Mouse (Mus musculus) embryonic stem cell, embryonic (primary cell): Measurements from ENCODE around the gene Slc25a42.

ENCODE experiments used
- CTCF ChIA-PET, 4 experiments: fragments of 300-600 bp in 2 of 4; fragments of 350-600 bp in 2 of 4; sonication (Branson Sonifier 250); formaldehyde crosslinking; loops; one replicate each; lab custom pipeline; 2022; ENCODE audit warnings: inconsistent platforms in 2 of 4; lab: Charles Lee
- POLR2A ChIA-PET, 4 experiments: fragments of 300-600 bp in 2 of 4; fragments of 350-600 bp in 2 of 4; sonication (Branson Sonifier 250); formaldehyde crosslinking; loops; one replicate each; lab custom pipeline; 2022; ENCODE audit warnings: antibody characterized with exemption in 4 of 4, inconsistent platforms in 1 of 4; lab: Charles Lee

Slc25a42 gene

DNA sequence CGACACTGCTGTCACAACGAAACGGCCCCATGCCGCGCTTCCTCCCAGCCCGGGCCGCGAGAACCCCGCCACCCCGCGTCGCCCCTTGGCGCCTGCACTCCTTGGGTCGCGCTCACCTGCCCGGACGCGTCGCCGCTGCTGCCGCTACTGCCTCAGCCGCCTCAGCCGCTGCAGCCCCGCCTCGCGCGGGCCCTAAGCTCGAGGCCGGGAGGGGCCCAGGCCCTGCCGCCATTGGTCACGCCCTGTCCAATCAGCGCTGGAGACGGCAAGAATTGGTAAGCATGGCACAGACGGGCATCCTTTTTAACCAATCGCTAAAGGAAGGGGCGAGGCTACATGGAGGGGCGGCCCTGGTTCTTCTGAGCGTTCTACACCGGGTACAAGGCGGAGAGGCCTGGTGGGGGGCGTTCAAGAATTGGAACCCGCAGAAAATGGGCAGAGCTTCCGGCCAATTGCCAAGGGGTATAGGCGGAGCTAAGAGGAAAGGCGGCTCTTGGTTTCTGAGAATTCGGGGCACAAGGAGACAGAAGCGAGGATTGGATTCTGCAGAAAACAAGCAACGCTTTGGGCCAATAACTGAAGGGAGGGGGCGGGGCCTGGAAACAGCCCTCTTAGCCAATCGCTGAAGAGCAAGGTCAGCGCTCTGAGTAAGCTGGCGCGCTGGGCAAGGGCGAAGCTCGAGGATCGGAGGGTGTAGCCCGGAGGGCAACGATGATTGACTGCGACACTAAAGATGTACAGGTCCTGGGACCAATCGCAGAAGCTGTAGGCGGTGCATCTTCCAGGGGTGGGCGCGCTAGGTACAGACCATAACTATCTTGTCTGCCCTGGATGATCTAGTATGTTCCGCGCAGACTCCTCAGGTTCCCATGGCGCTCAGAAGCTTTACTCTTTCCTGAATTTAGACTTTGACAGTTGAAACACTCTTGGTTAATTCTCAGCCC is at the start of gene Slc25a42:
Gene Slc25a42, minus strand, starts transcription at position 194 of the 944 bp plus-strand sequence.
- ChIA-PET CTCF (interaction anchor here in 3 of 4 experiments (0.5 to 2.6 kb wide), 19 partner anchors 9 to 652 kb away, joined by 3 to 21 read pairs (median 4); partner anchors contain the start of genes Tmem161a (in 1 of the 3) and Zfp868 (in 1 of the 3)), POLR2A (interaction anchor here (0.5 to 3.2 kb wide), 151 partner anchors 8 to 685 kb away, joined by 3 to 24 read pairs (median 4); partner anchors contain the start of genes Nr2c2ap (in 3 of the 4), Borcs8 (in 2 of the 4), Gatad2a (in 2 of the 4) and Jund (in 2 of the 4))

DNA sequence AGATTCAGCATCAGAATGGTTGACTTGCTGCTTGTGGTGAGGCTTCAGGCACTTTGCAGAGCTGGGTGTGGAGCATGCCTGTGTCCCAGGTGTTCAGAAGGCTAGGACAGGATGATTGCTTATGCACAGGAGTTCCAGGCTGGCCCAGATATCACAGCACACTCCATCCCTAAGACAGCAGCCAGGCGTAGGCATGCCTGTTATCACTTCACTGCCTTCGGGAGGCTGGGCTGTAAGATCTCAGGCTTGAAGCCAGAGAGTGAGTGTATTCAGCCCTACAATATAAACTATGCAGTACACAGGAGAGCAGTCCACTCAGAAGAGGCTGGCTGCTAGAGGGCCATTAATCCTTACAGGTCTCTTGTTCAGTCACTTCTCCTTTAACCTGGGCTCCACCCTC is 46.9 kb upstream of the Slc25a42 start:
- CTCF ChIA-PET: interaction anchor here in 1 of 4 experiments (0.8 to 2.1 kb wide), 3 partner anchors 10 to 72 kb away, joined by 3 to 7 read pairs (median 4); no protein-coding TSS in a partner anchor
- POLR2A ChIA-PET: interaction anchor here in 3 of 4 experiments (0.7 to 2.8 kb wide), 8 partner anchors 10 to 93 kb away, joined by 3 to 9 read pairs (median 4); no protein-coding TSS in a partner anchor

- POLR2A ChIA-PET: interaction anchor here in 3 of 4 experiments (0.5 to 2.8 kb wide), 11 partner anchors 8 to 512 kb away, joined by 3 to 9 read pairs (median 3); no protein-coding TSS in a partner anchor
- CTCF ChIA-PET: interaction anchor here in 2 of 4 experiments (0.5 to 2.1 kb wide), 6 partner anchors 11 to 1050 kb away, joined by 3 to 7 read pairs (median 4); partner anchors contain the start of gene Zfp930 (in 1 of the 2)
Measured at GRCm38 (mm10) chr8:70258600-70258999, 46.5 kb upstream of the Slc25a42 start.

GRCm38 (mm10) chr8:70257456-70257855 is 45.4 kb upstream of the Slc25a42 start:
- ChIA-PET CTCF (interaction anchor here in 2 of 4 experiments (0.6 to 2.1 kb wide), 4 partner anchors 12 to 262 kb away, joined by 3 to 7 read pairs (median 3); no protein-coding TSS in a partner anchor), POLR2A (interaction anchor here in 2 of 4 experiments (0.9 to 2.8 kb wide), 12 partner anchors 9 to 45 kb away, joined by 3 to 9 read pairs (median 4); no protein-coding TSS in a partner anchor)

- ChIA-PET CTCF (interaction anchor here in 1 of 4 experiments (1.0 to 1.4 kb wide), 3 partner anchors 13 to 54 kb away, joined by 3 read pairs; no protein-coding TSS in a partner anchor), POLR2A (interaction anchor here in 1 of 4 experiments (0.6 to 1.7 kb wide), 3 partner anchors 12 to 276 kb away, joined by 4 to 5 read pairs (median 4); no protein-coding TSS in a partner anchor)
Measured at GRCm38 (mm10) chr8:70254628-70255027, 42.5 kb upstream of the Slc25a42 start.

- ChIA-PET CTCF (no interaction called here), POLR2A (interaction anchor here in 3 of 4 experiments (0.6 to 1.5 kb wide), 5 partner anchors 10 to 84 kb away, joined by 3 to 10 read pairs (median 3); no protein-coding TSS in a partner anchor)
Measured at GRCm38 (mm10) chr8:70247841-70248240, 35.7 kb upstream of the Slc25a42 start.

DNA sequence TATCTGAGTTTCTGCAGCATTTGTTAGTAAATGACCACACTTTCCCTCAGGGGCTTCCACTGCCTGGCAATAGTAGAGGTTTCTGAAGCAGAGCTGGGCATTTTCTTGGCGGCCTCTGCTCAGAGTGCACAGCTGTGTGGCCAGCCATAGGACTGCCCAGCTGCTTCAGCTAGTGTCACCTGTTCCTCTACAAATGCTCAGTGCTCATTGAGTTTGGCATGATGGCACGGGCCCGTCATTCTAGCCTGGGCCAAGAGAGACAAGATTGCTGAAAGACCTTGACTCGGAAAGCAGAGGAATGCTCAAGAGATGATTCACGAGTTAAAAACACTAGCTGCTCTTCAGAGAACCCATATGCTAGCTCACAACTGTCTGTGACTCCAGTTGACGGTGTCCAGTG is 34.5 kb upstream of the Slc25a42 start:
- CTCF ChIA-PET: no interaction called here

DNA sequence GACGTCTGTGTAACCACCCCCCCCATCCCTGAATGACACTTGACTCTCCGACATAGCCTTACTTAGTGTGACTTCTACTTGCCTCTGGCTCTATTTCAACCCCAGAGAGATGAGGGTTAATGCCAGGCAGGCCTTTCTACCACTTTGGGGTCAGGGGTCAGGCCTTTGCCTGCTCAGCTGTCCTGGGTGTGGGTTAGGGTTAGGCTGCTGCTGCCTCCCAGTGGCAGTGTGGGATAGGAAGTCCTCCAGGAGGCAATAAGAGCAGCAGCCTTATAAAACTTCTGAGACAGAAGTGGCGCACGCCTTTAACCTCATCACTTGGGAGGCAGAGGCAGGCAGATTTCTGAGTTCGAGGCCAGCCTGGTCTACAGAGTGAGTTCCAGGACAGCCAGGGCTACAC is 28.5 kb upstream of the Slc25a42 start:
- CTCF ChIA-PET: interaction anchor here in 1 of 4 experiments (0.8 kb wide), 1 partner anchor 228 kb away, joined by 4 read pairs; no protein-coding TSS in a partner anchor
- POLR2A ChIA-PET: interaction anchor here in 3 of 4 experiments (0.6 to 1.7 kb wide), 6 partner anchors 12 to 1022 kb away, joined by 3 to 8 read pairs (median 5); partner anchors contain the start of gene Slc25a42 (in 2 of the 3)

More for the DNA sequence above, 34.5 kb upstream of the Slc25a42 start:
- POLR2A ChIA-PET: interaction anchor here in 3 of 4 experiments (0.6 to 1.7 kb wide), 7 partner anchors 8 to 176 kb away, joined by 3 to 9 read pairs (median 4); no protein-coding TSS in a partner anchor

DNA sequence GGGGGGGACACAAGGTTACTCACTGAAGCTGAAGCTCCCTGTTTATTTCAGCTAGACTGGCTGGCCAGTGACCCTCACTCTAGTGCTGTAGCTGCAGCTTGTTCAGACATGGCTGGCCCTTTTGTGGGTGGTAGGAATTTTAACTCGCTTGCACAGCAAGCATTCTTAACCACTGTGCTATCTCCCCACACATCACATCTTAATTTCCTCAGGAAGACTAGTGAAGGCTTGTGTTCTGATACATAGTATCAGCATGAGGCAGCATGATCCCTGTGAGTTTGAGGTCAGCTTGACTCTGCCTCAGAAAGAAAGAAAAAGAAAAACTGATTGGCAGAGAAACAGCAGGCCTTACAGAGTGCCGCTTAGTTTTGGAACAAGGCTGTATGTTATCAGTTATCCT is 25.7 kb upstream of the Slc25a42 start:
- CTCF ChIA-PET: no interaction called here

GRCm38 (mm10) chr8:70234781-70235128 is 22.6 kb upstream of the Slc25a42 start:
- ChIA-PET POLR2A (interaction anchor here in 2 of 4 experiments (0.9 to 3.3 kb wide), 5 partner anchors 22 to 118 kb away, joined by 3 to 22 read pairs (median 3); partner anchors contain the start of genes Cope (in 1 of the 2), Ddx49 (in 1 of the 2), Slc25a42 (in 1 of the 2) and Upf1 (in 1 of the 2)), CTCF (no interaction called here)

More for the DNA sequence above, 25.7 kb upstream of the Slc25a42 start:
- POLR2A ChIA-PET: interaction anchor here in 2 of 4 experiments (0.8 to 3.3 kb wide), 7 partner anchors 8 to 108 kb away, joined by 3 to 22 read pairs (median 4); partner anchors contain the start of gene Slc25a42 (in 1 of the 2)

DNA sequence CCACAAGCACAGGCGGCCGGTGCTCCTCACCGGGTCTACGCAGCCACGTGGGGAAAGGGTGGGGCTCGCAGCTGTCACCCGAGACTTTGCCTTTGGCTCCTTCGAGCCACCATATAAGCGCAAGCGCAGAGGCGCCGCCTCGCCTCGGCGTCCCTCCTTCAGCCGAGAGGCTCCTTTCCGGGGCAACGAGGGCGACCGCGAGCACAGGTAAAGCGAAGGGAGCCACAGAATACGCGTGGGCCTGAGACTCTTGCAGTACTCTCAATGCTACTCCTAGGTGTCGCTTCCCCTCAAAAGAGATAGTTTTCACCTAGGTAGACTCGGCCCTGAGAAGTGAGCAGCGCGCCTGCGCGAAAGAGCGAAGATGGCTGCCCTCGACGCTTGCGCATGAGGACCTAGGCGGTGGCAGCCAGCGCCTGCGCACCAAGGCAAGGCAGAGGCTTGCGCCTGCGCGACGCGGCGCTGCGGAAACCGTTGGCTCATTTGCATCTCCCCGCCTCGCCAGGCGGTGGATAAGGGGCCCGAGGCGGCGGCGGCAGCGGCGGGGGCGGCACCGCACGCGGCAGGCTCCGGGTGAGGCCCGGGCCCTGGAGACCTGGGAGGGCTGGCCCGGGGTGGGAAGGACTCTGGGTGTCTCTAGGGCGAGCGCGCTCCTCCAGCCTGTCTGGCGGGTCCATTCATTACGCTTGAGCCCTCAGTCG is 22.1 kb upstream of the Slc25a42 start, which contains the start of the genes Sugp2 and Armc6:
Gene Sugp2, plus strand, starts transcription at position 147 of the 701 bp plus-strand sequence.
Gene Armc6, minus strand, starts transcription at position 387 of the 701 bp plus-strand sequence.
- ChIA-PET POLR2A (interaction anchor here in 2 of 4 experiments (0.6 to 3.3 kb wide), 7 partner anchors 22 to 118 kb away, joined by 3 to 22 read pairs (median 3); partner anchors contain the start of genes Cope (in 1 of the 2), Ddx49 (in 1 of the 2), Slc25a42 (in 1 of the 2) and Upf1 (in 1 of the 2)), CTCF (no interaction called here)

GRCm38 (mm10) chr8:70233606-70234005 is 21.5 kb upstream of the Slc25a42 start:
- CTCF ChIA-PET: no interaction called here

DNA sequence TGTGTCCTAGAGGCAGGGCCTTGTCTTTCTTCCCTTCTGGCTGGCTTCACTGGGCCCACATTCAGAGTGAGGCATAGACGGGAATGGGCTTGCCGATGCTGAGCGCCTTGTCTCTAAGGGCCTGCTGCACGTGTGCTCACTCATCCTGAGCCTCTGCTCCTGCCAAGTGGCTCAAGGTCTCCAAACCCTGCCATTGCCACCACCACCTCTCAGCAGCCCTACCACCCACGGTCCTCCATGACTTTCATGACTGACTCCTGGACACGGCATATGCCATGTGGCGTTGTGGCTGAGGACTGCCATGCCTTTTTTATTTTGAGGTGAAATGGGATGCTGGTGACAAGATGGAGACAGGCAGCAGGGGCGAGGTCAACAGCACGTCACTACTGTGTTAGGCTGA is 18.7 kb upstream of the Slc25a42 start:
- POLR2A ChIA-PET: interaction anchor here in 3 of 4 experiments (0.6 to 1.9 kb wide), 4 partner anchors 10 to 137 kb away, joined by 3 to 6 read pairs (median 5); partner anchors contain the start of gene Slc25a42 (in 2 of the 3)
- CTCF ChIA-PET: interaction anchor here in 2 of 4 experiments (0.6 kb wide), 2 partner anchors 18 to 99 kb away, joined by 3 read pairs; partner anchors contain the start of gene Gdf1 (in 1 of the 2)

More at GRCm38 (mm10) chr8:70233606-70234005, 21.5 kb upstream of the Slc25a42 start:
- POLR2A ChIA-PET: interaction anchor here in 1 of 4 experiments (0.6 to 1.3 kb wide), 4 partner anchors 21 to 102 kb away, joined by 3 to 5 read pairs (median 3); partner anchors contain the start of genes Cope, Ddx49 and Slc25a42

- ChIA-PET CTCF (interaction anchor here in 2 of 4 experiments (0.6 kb wide), 2 partner anchors 205 to 224 kb away, joined by 3 to 6 read pairs; no protein-coding TSS in a partner anchor), POLR2A (interaction anchor here in 2 of 4 experiments (0.6 to 2.2 kb wide), 3 partner anchors 9 to 52 kb away, joined by 3 to 6 read pairs (median 5); partner anchors contain the start of gene Slc25a42 (in 1 of the 2))
Measured at GRCm38 (mm10) chr8:70227997-70228396, 15.9 kb upstream of the Slc25a42 start.

DNA sequence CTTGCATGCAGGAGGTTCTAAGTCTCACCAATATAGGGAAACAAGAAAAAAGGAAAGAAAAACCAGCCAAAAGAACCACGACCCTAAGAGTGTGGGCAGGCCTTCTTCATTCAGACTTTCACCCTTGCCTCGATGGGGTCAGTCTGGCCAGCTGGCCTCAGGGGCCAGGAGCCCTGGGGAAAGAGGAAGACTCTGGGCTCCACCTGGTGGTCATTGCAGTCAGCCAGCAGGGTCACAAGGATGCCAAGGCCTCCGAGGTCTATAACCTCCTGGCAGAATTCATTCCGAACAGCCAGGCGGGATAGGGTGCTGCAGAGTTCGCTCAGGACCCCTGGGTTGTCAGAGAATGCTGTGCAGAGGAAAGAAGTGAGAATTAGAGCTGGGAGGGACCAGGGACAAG is 11.2 kb upstream of the Slc25a42 start:
- CTCF ChIA-PET: interaction anchor here in 3 of 4 experiments (0.5 to 3.7 kb wide), 7 partner anchors 11 to 152 kb away, joined by 3 to 21 read pairs (median 4); partner anchors contain the start of gene Slc25a42 (in 1 of the 3)
- POLR2A ChIA-PET: interaction anchor here in 3 of 4 experiments (0.5 to 2.4 kb wide), 6 partner anchors 9 to 253 kb away, joined by 3 to 21 read pairs (median 4); partner anchors contain the start of gene Slc25a42 (in 2 of the 3)

GRCm38 (mm10) chr8:70222041-70222440 is 9.9 kb upstream of the Slc25a42 start:
- POLR2A ChIA-PET: interaction anchor here (0.6 to 2.3 kb wide), 9 partner anchors 8 to 1630 kb away, joined by 3 to 21 read pairs (median 4); partner anchors contain the start of genes Slc25a42 (in 2 of the 4) and Tmem161a (in 1 of the 4)
- CTCF ChIA-PET: interaction anchor here in 2 of 4 experiments (0.8 to 3.7 kb wide), 5 partner anchors 10 to 139 kb away, joined by 3 to 21 read pairs (median 3); partner anchors contain the start of gene Slc25a42 (in 1 of the 2)
